Mouse (Mus musculus) limb, embryonic 14.5 days (tissue): Measurements from ENCODE around the gene Chchd3. TPM values are rescaled to one million over a fixed set of nuclear protein-coding genes. Genes with fewer than 3 reads are reported as not detected.

Experiments used
- ATAC-seq: fragments of 200-750 bp; cut with Nextera tagmentation; 2 replicates; pipeline ENCODE4 v1.8.0; 2017; ENCODE audit warnings: low read depth, moderate number of reproducible peaks, moderate TSS enrichment; ENCODE audit not compliant: low FRiP score
- DNase-seq: peaks from one replicate; pipeline ENCODE4 v3.0.0-alpha.2; 2015; ENCODE audit warnings: low spot score
- H3K27ac ChIP-seq: fragments of 300-500 bp; sonication (generic); replicated peaks from 2 replicates; pipeline ENCODE4 v1.5.1; 2014; ENCODE audit warnings: low read depth, mild to moderate bottlenecking, low read length, moderate library complexity, mixed read lengths
- H3K27me3 ChIP-seq: fragments of 300-500 bp; sonication (generic); 2 replicates; pipeline ENCODE4 v1.6.1; 2014; ENCODE audit warnings: low read length, mixed read lengths; ENCODE audit not compliant: control insufficient read depth, insufficient read depth
- H3K36me3 ChIP-seq: fragments of 300-500 bp; sonication (generic); 2 replicates; pipeline ENCODE4 v1.6.1; 2014; ENCODE audit warnings: mild to moderate bottlenecking, low read length, moderate library complexity, mixed read lengths; ENCODE audit not compliant: control insufficient read depth, insufficient read depth
- H3K4me1 ChIP-seq: fragments of 300-500 bp; sonication (generic); 2 replicates; pipeline ENCODE4 v1.6.1; 2014; ENCODE audit warnings: antibody characterized with exemption, low read length, mixed read lengths; ENCODE audit not compliant: control insufficient read depth, insufficient read depth
- H3K4me2 ChIP-seq: fragments of 300-500 bp; sonication (generic); replicated peaks from 2 replicates; pipeline ENCODE4 v1.6.1; 2014; ENCODE audit warnings: low read depth, mild to moderate bottlenecking, low read length, moderate library complexity; ENCODE audit not compliant: severe bottlenecking
- H3K4me3 ChIP-seq: fragments of 300-500 bp; sonication (generic); replicated peaks from 2 replicates; pipeline ENCODE4 v1.5.1; 2014; ENCODE audit warnings: low read length
- H3K9ac ChIP-seq: fragments of 300-500 bp; sonication (generic); 2 replicates; pipeline ENCODE4 v1.6.1; 2014; ENCODE audit warnings: mild to moderate bottlenecking, low read depth, low read length, moderate library complexity; ENCODE audit not compliant: severe bottlenecking
- H3K9me3 ChIP-seq: fragments of 300-500 bp; sonication (generic); 2 replicates; pipeline ENCODE4 v1.6.1; 2016; ENCODE audit warnings: low read length; ENCODE audit not compliant: control insufficient read depth
- POLR2A ChIP-seq: fragments of 200-500 bp; IDR thresholded peaks from 2 replicates; pipeline ENCODE4 v1.8.0; 2012; ENCODE audit warnings: inconsistent platforms, mild to moderate bottlenecking, moderate library complexity, borderline replicate concordance; ENCODE audit not compliant: insufficient read depth, insufficient read length; ENCODE audit errors: extremely low read depth
- WGBS: fragments of 180-500 bp; shearing (Covaris S2); extraction: QIAGEN DNeasy Blood & Tissue Kit; methylation state at CpG from one replicate; pipeline ENCODE4 v1.1.7; 2014; 5-methylcytosine and 5-hydroxymethylcytosine counted together
- polyA plus RNA-seq, 2 experiments: library from polyadenylated mRNA; depleted of rRNA in 1 of 2; stranded (reverse) in 1 of 2; unstranded in 1 of 2; fragments of >200 nt; fragmentation: Nextera tagmentation in 1 of 2; extraction: Ambion mirVana in 1 of 2; gene quantifications; 2 replicates each; pipeline versions ENCODE4 v1.2.1 to v1.2.3; 2012 to 2014

The Chchd3 gene
- polyA plus RNA-seq, 2 experiments, result 69.0 to 108 TPM

- TF ChIP-seq POLR2A, result no peak
- H3K36me3 ChIP-seq, result no peaks in the 10 kb centered on the region
- H3K27ac ChIP-seq, result no peak overlapping the region
- H3K4me2 ChIP-seq, result no peak overlapping the region
- no peak overlapping the region for H3K9ac ChIP-seq
- H3K4me1 ChIP-seq, result no peaks in the 10 kb centered on the region
- H3K27me3 ChIP-seq, result no peaks in the 10 kb centered on the region
- no peak for DNase-seq
- H3K9me3 ChIP-seq, result no peaks in the 10 kb centered on the region
- ATAC-seq, result no peak
- 88% methylated on average over 4 of the region's 4 CpGs for WGBS
- H3K4me3 ChIP-seq, result no peak overlapping the region
Observed at GRCm38 (mm10) chr6:32850960-32851359, 209.1 kb downstream of the Chchd3 start.

DNA sequence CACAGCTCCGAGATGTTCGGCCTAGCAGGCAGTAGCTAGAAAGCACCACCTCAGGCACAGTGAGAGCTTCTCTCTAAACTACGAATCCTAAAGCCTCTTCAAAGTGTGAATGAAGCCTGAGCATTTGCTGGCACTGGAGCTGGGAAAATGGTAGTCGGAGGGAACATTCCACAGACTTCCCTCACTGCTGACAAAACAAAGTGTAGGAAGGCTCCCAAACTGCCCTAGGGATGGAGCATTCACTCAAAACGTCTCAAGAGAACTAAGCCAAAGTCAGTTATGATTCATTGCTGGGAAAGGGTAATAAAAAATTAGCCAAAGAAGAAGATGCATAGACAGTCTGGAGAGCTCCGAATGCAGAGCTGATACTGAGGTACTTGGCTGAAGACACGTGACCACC, 211.1 kb downstream of the Chchd3 start:
- TF ChIP-seq POLR2A, result no peak
- no peak for ATAC-seq

DNA sequence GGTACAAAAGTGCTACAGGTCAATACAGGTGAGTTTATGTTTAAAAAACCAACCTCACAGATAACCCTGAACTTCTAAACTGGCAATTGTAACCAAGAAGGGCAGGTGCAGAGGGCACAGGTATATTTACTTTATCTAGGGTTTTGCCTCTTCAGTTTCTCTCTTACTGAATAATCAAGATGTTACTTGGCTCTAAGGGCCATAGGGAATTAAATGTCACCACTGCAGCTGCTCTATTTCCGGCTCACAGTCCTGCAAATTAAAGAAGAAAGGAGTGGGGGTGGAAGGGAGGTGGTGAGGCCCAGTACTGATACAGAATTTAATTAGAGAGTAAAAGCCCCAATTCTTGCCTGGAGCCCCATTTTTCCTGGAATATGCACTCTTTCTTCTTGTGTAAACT, 214.6 kb downstream of the Chchd3 start:
- H3K9me3 ChIP-seq, result no peaks in the 10 kb centered on the region
- no peaks in the 10 kb centered on the region for H3K4me1 ChIP-seq
- 22% methylated on average over 1 of the region's 1 CpGs for WGBS
- H3K36me3 ChIP-seq, result no peaks in the 10 kb centered on the region
- H3K4me2 ChIP-seq, result no peak overlapping the region
- ATAC-seq (no peak), DNase-seq (no peak)
- no peak overlapping the region for H3K27ac ChIP-seq
- no peak overlapping the region for H3K4me3 ChIP-seq
- no peaks in the 10 kb centered on the region for H3K27me3 ChIP-seq
- no peak for TF ChIP-seq POLR2A
- no peak overlapping the region for H3K9ac ChIP-seq

More for the DNA sequence above, 211.1 kb downstream of the Chchd3 start:
- Histone ChIP-seq H3K4me3 (no peak overlapping the region), H3K27ac (no peak overlapping the region), H3K27me3 (no peaks in the 10 kb centered on the region), H3K4me2 (no peak overlapping the region), H3K9me3 (no peaks in the 10 kb centered on the region), H3K36me3 (no peaks in the 10 kb centered on the region), H3K4me1 (no peaks in the 10 kb centered on the region), H3K9ac (no peak overlapping the region)
- WGBS, result 74% methylated on average over 7 of the region's 7 CpGs
- no peak for DNase-seq

DNA sequence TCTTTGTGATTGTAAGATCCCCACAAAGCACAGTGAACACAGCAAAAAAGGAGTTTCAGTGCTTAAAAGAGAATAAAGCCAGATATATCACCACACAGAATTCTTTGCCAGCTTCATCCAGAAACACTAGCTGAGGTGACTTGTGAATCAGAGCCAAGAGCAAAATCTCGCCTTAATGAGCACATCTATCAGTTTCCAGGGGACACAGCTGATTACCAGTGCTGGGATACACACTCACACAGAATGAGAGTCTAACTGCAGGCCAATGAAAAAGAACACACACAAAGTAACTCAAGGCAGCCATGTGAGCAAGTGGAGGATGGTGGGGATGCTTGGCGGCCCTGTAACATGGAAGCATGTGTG, 222.1 kb downstream of the Chchd3 start:
- H3K4me1 ChIP-seq, result no peaks in the 10 kb centered on the region

DNA sequence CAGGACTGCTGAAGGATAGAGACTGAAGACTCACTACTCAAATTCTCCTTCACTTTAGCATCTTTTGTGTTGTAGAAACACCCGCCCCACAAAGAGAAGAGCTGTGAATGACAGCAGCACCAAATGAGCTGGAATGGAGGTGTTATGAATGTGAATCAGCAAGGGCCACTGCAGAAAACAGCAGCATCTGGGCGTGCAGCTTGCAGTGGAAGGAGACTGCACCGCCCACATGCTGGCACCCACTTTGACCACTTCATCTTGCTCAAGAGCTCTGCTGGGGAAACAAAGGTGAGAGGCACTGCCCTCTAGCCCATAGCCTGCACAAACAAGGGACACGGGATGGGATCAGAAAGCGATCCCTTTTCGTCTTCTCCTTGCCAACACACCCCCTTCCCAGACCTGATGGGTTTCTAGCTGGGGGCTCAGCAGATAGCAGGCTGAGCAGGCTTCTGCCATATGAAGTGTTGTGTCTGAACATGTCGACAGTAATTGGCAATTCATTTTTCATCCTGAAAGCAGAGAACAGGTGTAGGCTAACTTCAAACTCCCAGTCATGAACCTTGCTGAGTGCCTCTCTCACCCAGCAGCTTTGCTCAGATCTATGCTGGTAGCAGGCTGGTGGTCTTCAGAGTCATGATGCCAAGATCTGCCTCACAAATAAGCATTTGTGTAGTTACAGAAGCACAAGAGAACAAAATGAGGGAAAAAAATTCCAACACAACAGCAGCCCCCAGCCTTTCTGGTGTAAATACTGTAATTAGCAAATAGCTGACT, 222.7 kb downstream of the Chchd3 start:
- no peak for ATAC-seq
- no peak for TF ChIP-seq POLR2A
- Histone ChIP-seq H3K27me3 (no peaks in the 10 kb centered on the region), H3K4me1 (no peaks in the 10 kb centered on the region), H3K4me3 (no peak overlapping the region), H3K36me3 (no peaks in the 10 kb centered on the region), H3K4me2 (no peak overlapping the region), H3K27ac (no peak overlapping the region), H3K9me3 (no peaks in the 10 kb centered on the region), H3K9ac (no peak overlapping the region)
- DNase-seq, result no peak
- WGBS, result 72% methylated on average over 7 of the region's 7 CpGs

More for the DNA sequence above, 222.1 kb downstream of the Chchd3 start:
- Histone ChIP-seq H3K4me2 (no peak overlapping the region), H3K9me3 (no peaks in the 10 kb centered on the region), H3K27ac (no peak overlapping the region), H3K27me3 (no peaks in the 10 kb centered on the region), H3K4me3 (no peak overlapping the region), H3K9ac (no peak overlapping the region), H3K36me3 (no peaks in the 10 kb centered on the region)
- 71% methylated on average over 2 of the region's 2 CpGs for WGBS
- DNase-seq (no peak), ATAC-seq (no peak)
- TF ChIP-seq POLR2A, result no peak
